Mouse (Mus musculus) MEL (cell line): Measurements from ENCODE around the gene Apobec2. TPM values are rescaled to one million over a fixed set of nuclear protein-coding genes. Genes with fewer than 3 reads are reported as not detected.

Experiments used
- DNase-seq: peaks from one replicate; pipeline ENCODE4 v3.0.0; 2011; ENCODE audit warnings: low read depth, low spot score
- H3K27ac ChIP-seq: 2 replicates; pipeline ENCODE4 v1.5.1; 2012; ENCODE audit warnings: low read depth, mild to moderate bottlenecking, control low read depth, low read length, moderate library complexity; ENCODE audit not compliant: control insufficient read depth
- H3K27me3 ChIP-seq, 2 experiments: fragments of 150-350 bp in 1 of 2; sonication (generic) in 1 of 2; 2 replicates each; pipeline ENCODE4 v1.6.1; 2012; ENCODE audit warnings: low read length in 2 of 2, mild to moderate bottlenecking in 2 of 2, improper control_type of control experiment in 1 of 2, moderate library complexity in 1 of 2; ENCODE audit not compliant: insufficient read depth in 2 of 2, control insufficient read depth in 1 of 2
- H3K36me3 ChIP-seq, 2 experiments: 2 replicates each; pipeline ENCODE4 v1.6.1; 2012 to 2014; ENCODE audit warnings: low read length in 2 of 2, improper control_type of control experiment in 1 of 2, inconsistent platforms in 1 of 2, mild to moderate bottlenecking in 1 of 2; ENCODE audit not compliant: insufficient read depth in 2 of 2, control insufficient read depth in 1 of 2
- H3K4me1 ChIP-seq, 2 experiments: fragments of 150-350 bp in 1 of 2; sonication (generic) in 1 of 2; 2 replicates each; pipeline ENCODE4 v1.6.1; 2012; ENCODE audit warnings: low read length in 2 of 2, improper control_type of control experiment in 1 of 2, mild to moderate bottlenecking in 1 of 2; ENCODE audit not compliant: insufficient read depth in 2 of 2, control insufficient read depth in 1 of 2
- H3K4me3 ChIP-seq, 2 experiments: fragments of 150-350 bp in 1 of 2; sonication (generic) in 1 of 2; 2 replicates each; pipeline ENCODE4 v1.5.1; 2012; ENCODE audit warnings: low read depth in 2 of 2, low read length in 2 of 2, mild to moderate bottlenecking in 2 of 2, moderate library complexity in 2 of 2, control low read depth in 1 of 2, improper control_type of control experiment in 1 of 2; ENCODE audit not compliant: control insufficient read depth in 1 of 2, insufficient read depth in 1 of 2
- H3K79me2 ChIP-seq: 2 replicates; pipeline ENCODE4 v1.6.1; 2012; ENCODE audit warnings: mild to moderate bottlenecking, low read length, moderate library complexity; ENCODE audit not compliant: control insufficient read depth, poor library complexity, insufficient read depth
- H3K9ac ChIP-seq: 2 replicates; pipeline ENCODE4 v1.6.1; 2012; ENCODE audit warnings: low read depth, mild to moderate bottlenecking, control low read depth, low read length, moderate library complexity; ENCODE audit not compliant: control insufficient read depth, poor library complexity, severe bottlenecking
- H3K9me3 ChIP-seq: fragments of 150-350 bp; sonication (generic); replicated peaks from 2 replicates; pipeline ENCODE4 v1.6.1; 2012; ENCODE audit warnings: mild to moderate bottlenecking, low read length, improper control_type of control experiment, moderate library complexity; ENCODE audit not compliant: insufficient read depth
- CHD1 ChIP-seq: IDR thresholded peaks from 2 replicates; pipeline ENCODE4 v1.6.1; 2012; ENCODE audit warnings: low read depth, mild to moderate bottlenecking, inconsistent platforms, low read length, improper control_type of control experiment
- CHD2 ChIP-seq: IDR thresholded peaks from 2 replicates; pipeline ENCODE4 v1.6.1; 2011; ENCODE audit warnings: low read length, improper control_type of control experiment
- CTCF ChIP-seq, 3 experiments: IDR thresholded peaks in 2 of 3; conservative IDR thresholded peaks in 1 of 3; 2 replicates each; pipeline ENCODE4 v1.5.1; 2011 to 2012; ENCODE audit warnings: low read length in 3 of 3, low read depth in 2 of 3, mild to moderate bottlenecking in 2 of 3, improper control_type of control experiment in 1 of 3, inconsistent platforms in 1 of 3, mixed read lengths in 1 of 3, moderate library complexity in 1 of 3; ENCODE audit not compliant: control insufficient read depth in 1 of 3, insufficient read depth in 1 of 3, poor library complexity in 1 of 3, severe bottlenecking in 1 of 3
- ELF1 ChIP-seq: IDR thresholded peaks from 2 replicates; pipeline ENCODE4 v1.6.1; 2014; ENCODE audit warnings: low read depth, mild to moderate bottlenecking, inconsistent platforms, low read length, improper control_type of control experiment, moderate library complexity
- EP300 ChIP-seq, 2 experiments: IDR thresholded peaks; 2 replicates each; pipeline ENCODE4 v1.6.1; 2011; ENCODE audit warnings: improper control_type of control experiment in 2 of 2, low read length in 2 of 2, low read depth in 1 of 2, mild to moderate bottlenecking in 1 of 2
- ETS1 ChIP-seq: IDR thresholded peaks from 2 replicates; pipeline ENCODE4 v1.6.1; 2012; ENCODE audit warnings: low read depth, mild to moderate bottlenecking, inconsistent platforms, low read length, improper control_type of control experiment, moderate library complexity
- GABPA ChIP-seq: IDR thresholded peaks from 2 replicates; pipeline ENCODE4 v1.6.1; 2012; ENCODE audit warnings: low read depth, mild to moderate bottlenecking, inconsistent platforms, low read length, improper control_type of control experiment, moderate library complexity
- HCFC1 ChIP-seq: IDR thresholded peaks from 2 replicates; pipeline ENCODE4 v1.6.1; 2012; ENCODE audit warnings: low read depth, mild to moderate bottlenecking, inconsistent platforms, low read length, improper control_type of control experiment, moderate library complexity
- MAFK ChIP-seq: IDR thresholded peaks from 2 replicates; pipeline ENCODE4 v1.6.1; 2011; ENCODE audit warnings: low read depth, mild to moderate bottlenecking, low read length, improper control_type of control experiment, borderline replicate concordance
- MAX ChIP-seq: IDR thresholded peaks from 2 replicates; pipeline ENCODE4 v1.6.1; 2011; ENCODE audit warnings: low read length, improper control_type of control experiment
- MAZ ChIP-seq: IDR thresholded peaks from 2 replicates; pipeline ENCODE4 v1.6.1; 2012; ENCODE audit warnings: low read depth, mild to moderate bottlenecking, inconsistent platforms, low read length, improper control_type of control experiment
- MXI1 ChIP-seq: IDR thresholded peaks from 2 replicates; pipeline ENCODE4 v1.6.1; 2011; ENCODE audit warnings: mild to moderate bottlenecking, low read depth, low read length, improper control_type of control experiment
- NELFE ChIP-seq: IDR thresholded peaks from 2 replicates; pipeline ENCODE4 v1.6.1; 2011; ENCODE audit warnings: low read depth, low read length, improper control_type of control experiment
- NRF1 ChIP-seq: IDR thresholded peaks from 2 replicates; pipeline ENCODE4 v1.6.1; 2014; ENCODE audit warnings: low read depth, mild to moderate bottlenecking, inconsistent platforms, low read length, improper control_type of control experiment, moderate library complexity; ENCODE audit not compliant: poor library complexity, insufficient read depth, severe bottlenecking
- POLR2A ChIP-seq, 2 experiments: IDR thresholded peaks; 2 replicates each; pipeline ENCODE4 v1.6.1; 2011 to 2012; ENCODE audit warnings: low read length in 2 of 2, mild to moderate bottlenecking in 2 of 2, control low read depth in 1 of 2, improper control_type of control experiment in 1 of 2, low read depth in 1 of 2, moderate library complexity in 1 of 2; ENCODE audit not compliant: control insufficient read depth in 1 of 2, insufficient read depth in 1 of 2, poor library complexity in 1 of 2
- RAD21 ChIP-seq: IDR thresholded peaks from 2 replicates; pipeline ENCODE4 v1.6.1; 2011; ENCODE audit warnings: mild to moderate bottlenecking, low read depth, low read length, improper control_type of control experiment
- SIN3A ChIP-seq: IDR thresholded peaks from 2 replicates; pipeline ENCODE4 v1.6.1; 2012; ENCODE audit warnings: low read length, improper control_type of control experiment, inconsistent platforms
- TAL1 ChIP-seq: IDR thresholded peaks from 2 replicates; pipeline ENCODE4 v1.6.1; 2012; ENCODE audit warnings: mild to moderate bottlenecking, inconsistent platforms, low read length, moderate library complexity, mixed read lengths
- TBP ChIP-seq: IDR thresholded peaks from 2 replicates; pipeline ENCODE4 v1.8.0; 2011; ENCODE audit warnings: low read depth, low read length, improper control_type of control experiment
- UBTF ChIP-seq: IDR thresholded peaks from 2 replicates; pipeline ENCODE4 v1.6.1; 2012; ENCODE audit warnings: low read depth, mild to moderate bottlenecking, inconsistent platforms, low read length, improper control_type of control experiment, moderate library complexity, borderline replicate concordance; ENCODE audit not compliant: insufficient read depth
- USF2 ChIP-seq, 2 experiments: IDR thresholded peaks; 2 replicates each; pipeline ENCODE4 v1.6.1; 2011 to 2012; ENCODE audit warnings: improper control_type of control experiment in 2 of 2, low read length in 2 of 2, borderline replicate concordance in 1 of 2, inconsistent platforms in 1 of 2, low read depth in 1 of 2, mild to moderate bottlenecking in 1 of 2; ENCODE audit not compliant: insufficient read depth in 1 of 2
- ZKSCAN1 ChIP-seq: IDR thresholded peaks from 2 replicates; pipeline ENCODE4 v1.6.1; 2012; ENCODE audit warnings: low read depth, mild to moderate bottlenecking, inconsistent platforms, low read length, improper control_type of control experiment, moderate library complexity
- ZMIZ1 ChIP-seq: IDR thresholded peaks from 2 replicates; pipeline ENCODE4 v1.6.1; 2012; ENCODE audit warnings: low read depth, mild to moderate bottlenecking, inconsistent platforms, low read length, improper control_type of control experiment, moderate library complexity
- ZNF384 ChIP-seq: IDR thresholded peaks from 2 replicates; pipeline ENCODE4 v1.6.1; 2012; ENCODE audit warnings: low read depth, mild to moderate bottlenecking, inconsistent platforms, low read length, improper control_type of control experiment
- polyA plus RNA-seq, 2 experiments: library from polyadenylated mRNA; stranded (reverse) in 1 of 2; unstranded in 1 of 2; fragments of >175 nt in 1 of 2; fragments of >200 nt in 1 of 2; gene quantifications; 2 replicates each; pipeline versions ENCODE4 v1.2.1 to v1.2.4; 2012; ENCODE audit warnings: low replicate concordance in 2 of 2, low read depth in 1 of 2; ENCODE audit not compliant: insufficient read length in 2 of 2, insufficient read depth in 1 of 2, missing spikeins in 1 of 2
- total RNA-seq: library from RNA; depleted of rRNA; stranded (reverse); fragments of 300-350 nt; gene quantifications from 2 replicates; pipeline ENCODE4 v1.2.3, GENCODE M21; 2012

Gene Apobec2
- total and polyA plus RNA-seq, 3 experiments = 0.19 to 0.42 TPM; not detected in 1

DNA sequence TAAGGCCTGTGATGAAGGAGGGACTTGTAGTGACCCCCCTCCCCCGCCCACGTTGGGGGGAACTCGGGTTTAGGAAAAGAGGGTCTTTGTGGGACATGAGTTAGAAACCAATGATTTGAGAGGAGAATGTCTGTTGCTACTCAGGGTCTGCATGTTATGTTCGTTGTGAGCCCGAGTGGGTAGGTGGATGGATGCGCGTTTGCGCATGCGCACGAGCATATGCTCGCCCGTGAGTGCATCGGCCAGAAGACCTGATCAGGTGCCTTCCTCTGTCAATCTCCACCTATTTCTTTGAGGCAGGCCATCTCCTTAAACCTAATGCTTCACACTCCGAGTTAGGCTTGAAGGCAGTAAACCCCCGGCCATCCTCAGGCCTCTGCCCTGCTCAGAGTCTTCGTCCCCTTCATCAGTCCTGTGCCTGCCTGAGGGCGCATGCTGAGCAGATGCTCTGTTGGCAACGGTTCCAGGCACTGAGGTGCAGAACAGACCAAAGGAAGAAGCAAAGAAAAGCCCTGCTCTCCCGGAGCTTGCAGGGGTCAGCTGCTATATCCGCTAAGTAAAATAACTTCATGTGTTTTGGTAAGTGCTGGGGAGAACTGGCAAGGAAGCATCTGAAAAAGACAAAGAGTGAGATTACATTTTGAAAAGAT, 401 bp upstream of the Apobec2 start:
- TF ChIP-seq MXI1 (no peak), EP300 (IDR thresholded peaks at IDR 0.05; ENCODE audit: low read depth in 1 of 2, low read length in 2 of 2) (no peak), ELF1 (no peak), POLR2A (IDR thresholded peaks at IDR 0.05; ENCODE audit: control insufficient read depth in 1 of 2, insufficient read depth in 1 of 2, low read depth in 1 of 2, low read length in 2 of 2, poor library complexity in 1 of 2) (no peak), CHD1 (no peak), ETS1 (no peak), NELFE (no peak), RAD21 (no peak), MAFK (no peak), USF2 (IDR thresholded peaks at IDR 0.05; ENCODE audit: borderline replicate concordance in 1 of 2, insufficient read depth in 1 of 2, low read depth in 1 of 2, low read length in 2 of 2) (no peak), CTCF (IDR thresholded peaks at IDR 0.05 in 2 of 3, conservative IDR thresholded peaks at IDR 0.05 in 1 of 3; ENCODE audit: control insufficient read depth in 1 of 3, insufficient read depth in 1 of 3, low read depth in 2 of 3, low read length in 3 of 3, poor library complexity in 1 of 3, severe bottlenecking in 1 of 3) (no peak), CHD2 (no peak), ZNF384 (no peak), TBP (no peak), TAL1 (no peak), GABPA (no peak), MAX (no peak), SIN3A (no peak), ZMIZ1 (no peak), NRF1 (no peak)
- Histone ChIP-seq H3K36me3 (peaks cover 0 to 6% of the 10 kb centered on the region in 2 experiments; a peak in 1 of 4 replicates), H3K27ac (no peak overlapping the region), H3K9ac (no peak overlapping the region), H3K9me3 (no peaks in the 10 kb centered on the region), H3K4me1 (peaks cover 2 to 10% of the 10 kb centered on the region in 2 experiments; a peak in 2 of 4 replicates), H3K79me2 (no peaks in the 10 kb centered on the region), H3K27me3 (no peaks in the 10 kb centered on the region), H3K4me3 (no peak overlapping the region)
- DNase-seq = no peak

GRCm38 (mm10) chr17:48431054-48431453, 1.7 kb downstream of the Apobec2 start:
- Histone ChIP-seq H3K9ac (no peak overlapping the region), H3K27ac (no peak overlapping the region), H3K4me1 (peaks cover 4 to 14% of the 10 kb centered on the region in 2 experiments), H3K4me3 (no peak overlapping the region), H3K9me3 (no peaks in the 10 kb centered on the region), H3K36me3 (peaks cover 0 to 6% of the 10 kb centered on the region in 2 experiments; a peak in 1 of 4 replicates), H3K79me2 (no peaks in the 10 kb centered on the region), H3K27me3 (no peaks in the 10 kb centered on the region)
- TF ChIP-seq UBTF (no peak), EP300 (IDR thresholded peaks at IDR 0.05; ENCODE audit: low read depth in 1 of 2, low read length in 2 of 2) (no peak), MAZ (no peak), TAL1 (no peak), TBP (no peak), ZKSCAN1 (no peak), HCFC1 (no peak), MXI1 (no peak), GABPA (no peak)
- no peak for DNase-seq
